Mouse (Mus musculus): ENCODE measurements at regions not wholly inside any gene's neighbourhood (a gene's known extent, or its start where the extent isn't known, plus 50 kb on each side); places are given as distances from the start of the nearest gene placed in this dataset.

DNA sequence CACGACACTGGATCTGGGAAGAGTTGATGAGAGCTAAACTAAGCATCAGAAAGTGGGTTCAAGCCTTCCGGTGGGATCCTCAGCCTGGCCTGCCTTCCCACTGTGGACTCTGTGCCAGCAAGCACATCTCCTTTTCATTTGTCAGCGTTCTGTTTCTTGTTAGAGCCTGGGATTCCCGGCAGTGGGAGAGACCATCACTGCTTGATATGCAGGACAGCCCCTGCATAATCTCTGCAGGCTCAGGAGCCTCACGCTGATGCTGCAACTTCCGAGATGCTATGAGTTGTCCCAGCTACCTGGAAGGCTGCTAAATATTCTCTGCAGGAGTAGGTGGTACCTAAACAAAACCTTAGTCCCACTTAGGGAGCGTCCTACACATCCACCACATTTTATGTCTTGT is 78.8 kb upstream of the Osmr start:
- Histone ChIP-seq H3K79me2 (ENCODE audit: control insufficient read depth, insufficient read depth, low read length, poor library complexity) (no peaks in the 10 kb centered on the region), H3K27ac (ENCODE audit: control insufficient read depth, low read depth, low read length) (no peak overlapping the region), H3K27me3 (ENCODE audit: control insufficient read depth in 1 of 2, insufficient read depth in 2 of 2, low read length in 2 of 2) (no peaks in the 10 kb centered on the region), H3K9ac (ENCODE audit: control insufficient read depth, low read depth, low read length, poor library complexity, severe bottlenecking) (no peak overlapping the region), H3K4me1 (ENCODE audit: control insufficient read depth in 1 of 2, insufficient read depth in 2 of 2, low read length in 2 of 2) (no peaks in the 10 kb centered on the region), H3K36me3 (ENCODE audit: control insufficient read depth in 1 of 2, insufficient read depth in 2 of 2, low read length in 2 of 2) (no peaks in the 10 kb centered on the region), H3K9me3 (replicated peaks; ENCODE audit: insufficient read depth, low read length) (no peaks in the 10 kb centered on the region), H3K4me3 (ENCODE audit: control insufficient read depth in 1 of 2, insufficient read depth in 1 of 2, low read depth in 2 of 2, low read length in 2 of 2) (no peak overlapping the region)
- TF ChIP-seq ZKSCAN1 (IDR thresholded peaks at IDR 0.05; ENCODE audit: low read depth, low read length) (no peak), ZC3H11A (IDR thresholded peaks at IDR 0.05; ENCODE audit: low read depth, low read length) (no peak), MAZ (IDR thresholded peaks at IDR 0.05; ENCODE audit: low read depth, low read length) (no peak)
- DNase-seq (ENCODE audit: low read depth, low spot score), result no peak

DNA sequence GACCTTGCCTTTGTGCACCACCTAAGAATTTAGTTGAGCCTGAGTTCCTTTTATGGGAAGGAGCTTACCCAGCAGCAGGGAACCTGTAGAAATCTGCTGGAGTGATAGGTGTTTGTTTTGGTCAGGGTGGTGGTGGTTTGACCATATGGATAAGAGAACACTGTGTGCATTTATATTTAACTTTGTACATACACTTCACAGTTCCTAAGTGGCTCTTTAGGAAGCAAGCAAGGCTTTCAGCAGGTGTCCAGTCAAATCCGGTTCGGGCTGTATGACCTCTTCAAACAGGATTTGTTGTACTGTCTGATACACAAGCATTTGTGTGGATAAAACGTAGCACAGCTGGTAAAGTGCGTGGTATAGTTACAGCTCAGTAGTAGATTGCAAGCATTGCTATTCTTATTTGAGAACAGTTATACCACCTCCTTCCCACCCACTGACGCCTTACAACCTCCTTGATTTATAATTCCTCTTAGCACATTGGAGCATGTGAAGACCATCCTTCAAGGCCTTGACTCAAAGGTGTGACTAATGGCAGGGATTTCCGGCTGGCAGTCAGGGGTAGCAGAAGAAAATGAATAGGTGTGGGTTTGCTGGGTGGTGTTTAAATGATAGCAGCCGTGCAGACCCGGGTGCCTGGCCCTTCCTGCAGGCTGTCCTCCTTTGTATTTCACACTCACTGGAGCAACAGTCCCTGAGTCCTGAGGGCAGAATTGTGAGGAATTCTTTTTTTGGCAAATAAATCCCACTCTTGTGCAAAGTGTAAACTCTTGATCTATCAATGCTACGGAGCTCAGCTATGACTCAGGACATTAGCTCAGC is 79.4 kb upstream of the Osmr start:
- Histone ChIP-seq H3K9me3 (replicated peaks; ENCODE audit: insufficient read depth, low read length) (no peaks in the 10 kb centered on the region), H3K27me3 (ENCODE audit: control insufficient read depth in 1 of 2, insufficient read depth in 2 of 2, low read length in 2 of 2) (no peaks in the 10 kb centered on the region)
- DNase-seq (ENCODE audit: low read depth, low spot score), result no peak

DNA sequence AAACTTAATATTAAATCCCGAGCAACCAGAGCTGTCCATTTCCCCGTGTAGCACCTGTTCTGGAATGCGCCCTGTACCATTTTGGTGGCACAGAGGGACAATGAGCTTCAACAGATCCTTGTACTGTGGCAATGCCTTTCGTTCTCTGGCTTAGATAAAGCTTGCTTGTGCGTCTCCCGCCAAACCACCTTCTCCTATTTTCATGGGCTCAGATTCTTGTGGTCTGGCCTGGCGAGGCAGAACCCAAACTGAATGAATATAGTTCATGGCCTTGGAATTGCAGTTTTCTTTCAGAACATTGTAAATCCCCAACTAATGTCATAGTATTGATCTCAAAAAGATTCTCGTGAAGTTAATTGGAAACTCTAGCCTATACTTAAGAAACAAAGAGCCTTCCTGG is 85.1 kb upstream of the Osmr start:
- no peaks in the 10 kb centered on the region for H3K27me3 ChIP-seq (ENCODE audit: control insufficient read depth in 1 of 2, insufficient read depth in 2 of 2, low read length in 2 of 2)
- H3K4me3 ChIP-seq (ENCODE audit: control insufficient read depth in 1 of 2, insufficient read depth in 1 of 2, low read depth in 2 of 2, low read length in 2 of 2), result no peak overlapping the region
- no peak overlapping the region for H3K9ac ChIP-seq (ENCODE audit: control insufficient read depth, low read depth, low read length, poor library complexity, severe bottlenecking)
- no peaks in the 10 kb centered on the region for H3K4me1 ChIP-seq (ENCODE audit: control insufficient read depth in 1 of 2, insufficient read depth in 2 of 2, low read length in 2 of 2)
- no peak for DNase-seq (ENCODE audit: low read depth, low spot score)
- no peak for TF ChIP-seq ELF1 (IDR thresholded peaks at IDR 0.05; ENCODE audit: low read depth, low read length)
- H3K79me2 ChIP-seq (ENCODE audit: control insufficient read depth, insufficient read depth, low read length, poor library complexity), result no peaks in the 10 kb centered on the region
- no peaks in the 10 kb centered on the region for H3K36me3 ChIP-seq (ENCODE audit: control insufficient read depth in 1 of 2, insufficient read depth in 2 of 2, low read length in 2 of 2)
- no peak overlapping the region for H3K27ac ChIP-seq (ENCODE audit: control insufficient read depth, low read depth, low read length)
- no peaks in the 10 kb centered on the region for H3K9me3 ChIP-seq (replicated peaks; ENCODE audit: insufficient read depth, low read length)

More for the DNA sequence above, 79.4 kb upstream of the Osmr start:
- Histone ChIP-seq H3K4me1 (ENCODE audit: control insufficient read depth in 1 of 2, insufficient read depth in 2 of 2, low read length in 2 of 2) (no peaks in the 10 kb centered on the region), H3K9ac (ENCODE audit: control insufficient read depth, low read depth, low read length, poor library complexity, severe bottlenecking) (no peak overlapping the region), H3K79me2 (ENCODE audit: control insufficient read depth, insufficient read depth, low read length, poor library complexity) (no peaks in the 10 kb centered on the region), H3K27ac (ENCODE audit: control insufficient read depth, low read depth, low read length) (no peak overlapping the region), H3K36me3 (ENCODE audit: control insufficient read depth in 1 of 2, insufficient read depth in 2 of 2, low read length in 2 of 2) (no peaks in the 10 kb centered on the region), H3K4me3 (ENCODE audit: control insufficient read depth in 1 of 2, insufficient read depth in 1 of 2, low read depth in 2 of 2, low read length in 2 of 2) (no peak overlapping the region)
- TF ChIP-seq MYC (IDR thresholded peaks at IDR 0.05; ENCODE audit: low read depth, low read length) (no peak), KAT2A (conservative IDR thresholded peaks at IDR 0.05; ENCODE audit: low read depth, low read length) (no peak), POLR2AphosphoS2 (IDR thresholded peaks at IDR 0.05; ENCODE audit: low read length) (no peak), UBTF (IDR thresholded peaks at IDR 0.05; ENCODE audit: borderline replicate concordance, insufficient read depth, low read depth, low read length) (no peak), MXI1 (IDR thresholded peaks at IDR 0.05; ENCODE audit: low read depth, low read length) (no peak), GATA1 (IDR thresholded peaks at IDR 0.05; ENCODE audit: low read depth, low read length) (no peak), TCF12 (IDR thresholded peaks at IDR 0.05; ENCODE audit: low read depth, low read length) (no peak), NRF1 (IDR thresholded peaks at IDR 0.05; ENCODE audit: insufficient read depth, low read depth, low read length, poor library complexity, severe bottlenecking) (no peak), POLR2A (IDR thresholded peaks at IDR 0.05; ENCODE audit: control insufficient read depth in 1 of 2, insufficient read depth in 1 of 2, low read depth in 1 of 2, low read length in 2 of 2, poor library complexity in 1 of 2) (no peak), ZNF384 (IDR thresholded peaks at IDR 0.05; ENCODE audit: low read depth, low read length) (no peak)

Data from MEL (cell line).